Mouse (Mus musculus): Measurements from ENCODE around the gene Tmem150c. TPM values are rescaled to one million over a fixed set of nuclear protein-coding genes. Genes with fewer than 3 reads are reported as not detected.

Tmem150c gene
- polyA plus RNA-seq, 1 experiment from 2014 or later: 1.4 TPM

DNA sequence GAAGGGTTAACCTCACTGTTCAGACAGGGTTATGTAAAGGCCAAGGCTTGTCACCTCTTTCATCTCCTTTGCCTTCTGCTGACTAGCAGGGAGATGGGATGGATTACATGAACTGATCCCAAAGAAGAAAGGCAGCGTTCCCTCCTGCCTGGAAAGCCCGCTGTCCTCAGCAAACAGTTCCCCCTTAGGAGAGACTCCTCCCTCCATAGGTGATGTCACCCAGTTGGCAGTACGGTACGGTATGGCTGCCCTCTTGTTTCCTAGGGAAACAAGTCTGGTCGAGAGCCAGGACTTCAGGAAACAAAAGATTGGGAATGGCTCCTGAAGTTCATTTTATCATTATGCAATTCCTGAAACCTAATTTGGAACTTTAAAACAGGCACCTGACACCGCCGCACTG lies 111.7 kb downstream of the Tmem150c start:
- H3K4me1 ChIP-seq (replicated peaks; ENCODE audit: control insufficient read depth, insufficient read depth, low read length): peaks cover 15% of the 10 kb centered on the region
- H3K4me2 ChIP-seq (ENCODE audit: low read length): no peak overlapping the region
- no peak overlapping the region for H3K4me3 ChIP-seq (ENCODE audit: low read depth, low read length)
- 53% methylated on average over 7 of the region's 7 CpGs for WGBS
- no peak overlapping the region for H3K9ac ChIP-seq (ENCODE audit: low read length)
- H3K27me3 ChIP-seq (replicated peaks; ENCODE audit: control insufficient read depth, insufficient read depth, low read length): no peaks in the 10 kb centered on the region
- H3K27ac ChIP-seq (ENCODE audit: low read depth): no peak overlapping the region
- 0 out of 2 replicates have a peak, but pooled peaks cover 2% of the 10 kb centered on the region for H3K9me3 ChIP-seq (ENCODE audit: control insufficient read depth, low read length)
- DNase-seq (ENCODE audit: low spot score) (no peak), ATAC-seq (replicated peaks; ENCODE audit: low FRiP score, low TSS enrichment, low read depth) (no peak)
- H3K36me3 ChIP-seq (ENCODE audit: control insufficient read depth, insufficient read depth, low read length): peaks cover 9% of the 10 kb centered on the region; the same call in 1 of the 2 replicates

DNA sequence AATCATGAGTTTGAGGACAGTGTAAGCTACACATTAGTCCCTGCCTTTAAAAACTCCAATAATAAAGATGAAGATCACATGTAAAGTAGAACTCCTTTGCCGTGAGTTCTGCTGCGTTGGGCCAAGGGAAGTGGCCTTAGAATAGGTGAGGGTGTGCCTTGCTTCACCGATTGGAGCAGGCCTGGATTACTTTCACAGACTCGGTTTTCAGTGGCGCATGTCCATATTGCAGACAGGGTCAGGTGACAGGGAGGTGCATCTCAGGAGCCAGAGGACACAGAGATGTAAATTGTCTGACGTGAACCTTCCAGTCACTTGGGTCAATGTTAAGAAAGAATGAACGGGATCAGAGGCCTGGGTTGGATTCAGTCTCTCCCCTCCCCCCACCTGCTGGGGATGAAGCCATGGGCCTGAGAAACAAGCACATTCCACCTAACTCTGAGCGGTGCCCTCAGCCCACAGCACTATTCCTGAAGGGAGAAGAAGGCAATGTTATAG lies 112.4 kb downstream of the Tmem150c start:
- ATAC-seq (replicated peaks; ENCODE audit: low FRiP score, low TSS enrichment, low read depth) (no peak), DNase-seq (ENCODE audit: low spot score) (no peak)
- Histone ChIP-seq H3K4me2 (ENCODE audit: low read length) (no peak overlapping the region), H3K9ac (ENCODE audit: low read length) (no peak overlapping the region), H3K9me3 (ENCODE audit: control insufficient read depth, low read length) (0 out of 2 replicates have a peak, but pooled peaks cover 2% of the 10 kb centered on the region), H3K27me3 (replicated peaks; ENCODE audit: control insufficient read depth, insufficient read depth, low read length) (no peaks in the 10 kb centered on the region), H3K27ac (ENCODE audit: low read depth) (no peak overlapping the region), H3K4me3 (ENCODE audit: low read depth, low read length) (no peak overlapping the region), H3K4me1 (replicated peaks; ENCODE audit: control insufficient read depth, insufficient read depth, low read length) (peaks cover 15% of the 10 kb centered on the region), H3K36me3 (ENCODE audit: control insufficient read depth, insufficient read depth, low read length) (peaks cover 3% of the 10 kb centered on the region; the same call in 1 of the 2 replicates)
- WGBS: 54% methylated on average over 8 of the region's 8 CpGs

DNA sequence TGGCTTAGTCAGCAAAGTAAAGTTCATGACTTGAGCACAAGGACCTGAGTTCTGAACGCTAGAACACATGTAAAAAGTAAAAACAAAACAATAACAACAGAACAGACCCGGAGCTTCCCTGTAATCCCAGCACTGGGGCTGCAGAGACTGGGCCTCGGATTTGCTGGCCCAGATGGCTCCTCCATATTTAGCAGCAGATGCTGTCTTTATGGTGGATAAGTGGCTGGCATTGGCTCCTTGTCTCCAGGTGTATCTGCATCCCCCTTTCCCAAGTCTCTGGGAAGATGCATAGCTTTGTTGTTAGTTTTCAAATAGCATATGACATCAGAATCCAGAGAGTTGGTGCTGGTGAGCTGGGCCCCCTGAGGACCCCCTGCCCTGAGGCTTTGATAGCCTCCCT lies 113.5 kb downstream of the Tmem150c start:
- 85% methylated on average over 3 of the region's 3 CpGs for WGBS
- Histone ChIP-seq H3K4me2 (ENCODE audit: low read length) (no peak overlapping the region), H3K27ac (ENCODE audit: low read depth) (no peak overlapping the region), H3K27me3 (replicated peaks; ENCODE audit: control insufficient read depth, insufficient read depth, low read length) (no peaks in the 10 kb centered on the region), H3K9me3 (ENCODE audit: control insufficient read depth, low read length) (no peaks in the 10 kb centered on the region), H3K36me3 (ENCODE audit: control insufficient read depth, insufficient read depth, low read length) (0 out of 2 replicates have a peak, but pooled peaks cover 3% of the 10 kb centered on the region), H3K4me1 (replicated peaks; ENCODE audit: control insufficient read depth, insufficient read depth, low read length) (peaks cover 18% of the 10 kb centered on the region), H3K9ac (ENCODE audit: low read length) (no peak overlapping the region), H3K4me3 (ENCODE audit: low read depth, low read length) (no peak overlapping the region)
- ATAC-seq (replicated peaks; ENCODE audit: low FRiP score, low TSS enrichment, low read depth): no peak
- DNase-seq (ENCODE audit: low spot score): no peak

DNA sequence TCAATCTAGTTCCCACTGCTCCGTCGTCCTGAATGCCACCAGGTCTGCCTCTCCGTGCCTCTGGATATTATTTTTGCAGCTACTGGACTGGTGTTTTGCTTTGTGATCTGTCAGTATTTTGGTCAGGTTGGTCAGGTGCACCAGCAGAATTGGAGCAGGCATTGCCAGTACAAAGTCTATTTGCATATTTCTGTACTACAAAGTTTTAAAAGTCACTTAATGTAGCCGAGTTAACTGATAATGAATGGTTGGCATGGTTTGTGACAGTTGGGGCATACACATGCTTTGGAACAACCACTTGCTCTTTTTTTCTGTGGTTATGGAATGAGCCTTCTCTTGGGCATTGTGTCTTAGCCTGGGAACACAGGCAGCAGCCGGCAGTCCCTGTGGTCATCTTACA lies 115.0 kb downstream of the Tmem150c start:
- 79% methylated on average over 5 of the region's 5 CpGs for WGBS
- H3K4me3 ChIP-seq (ENCODE audit: low read depth, low read length): no peak overlapping the region
- no peak overlapping the region for H3K4me2 ChIP-seq (ENCODE audit: low read length)
- H3K4me1 ChIP-seq (replicated peaks; ENCODE audit: control insufficient read depth, insufficient read depth, low read length): peaks cover 25% of the 10 kb centered on the region
- no peak overlapping the region for H3K27ac ChIP-seq (ENCODE audit: low read depth)
- 0 out of 2 replicates have a peak, but pooled peaks cover 3% of the 10 kb centered on the region for H3K36me3 ChIP-seq (ENCODE audit: control insufficient read depth, insufficient read depth, low read length)
- no peaks in the 10 kb centered on the region for H3K9me3 ChIP-seq (ENCODE audit: control insufficient read depth, low read length)
- ATAC-seq (replicated peaks; ENCODE audit: low FRiP score, low TSS enrichment, low read depth) (no peak), DNase-seq (ENCODE audit: low spot score) (no peak)
- H3K9ac ChIP-seq (ENCODE audit: low read length): no peak overlapping the region
- H3K27me3 ChIP-seq (replicated peaks; ENCODE audit: control insufficient read depth, insufficient read depth, low read length): no peaks in the 10 kb centered on the region

DNA sequence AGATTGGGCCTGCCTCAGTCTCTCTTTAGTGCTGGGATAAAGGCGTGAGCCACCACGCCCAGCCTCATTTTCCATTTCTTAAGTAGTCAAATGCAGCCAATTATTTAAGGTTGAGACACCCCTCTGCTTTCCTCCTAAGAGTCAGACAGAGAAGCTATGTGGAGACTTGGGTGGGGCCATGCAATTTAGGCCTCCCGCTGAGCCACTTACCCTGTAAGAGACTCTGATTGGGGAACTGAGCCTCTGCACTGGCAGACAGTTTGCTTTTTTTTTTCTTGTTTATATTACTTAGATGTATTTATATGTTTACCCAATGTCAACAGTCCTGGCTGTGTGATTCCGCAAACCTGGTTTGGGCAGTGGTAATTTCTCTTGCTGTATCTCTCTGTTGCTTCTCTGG lies 115.6 kb downstream of the Tmem150c start:
- no peak overlapping the region for H3K4me2 ChIP-seq (ENCODE audit: low read length)
- DNase-seq (ENCODE audit: low spot score) (no peak), ATAC-seq (replicated peaks; ENCODE audit: low FRiP score, low TSS enrichment, low read depth) (no peak)
- WGBS: 70% methylated on average over 4 of the region's 4 CpGs
- peaks cover 25% of the 10 kb centered on the region for H3K4me1 ChIP-seq (replicated peaks; ENCODE audit: control insufficient read depth, insufficient read depth, low read length)
- H3K36me3 ChIP-seq (ENCODE audit: control insufficient read depth, insufficient read depth, low read length): 0 out of 2 replicates have a peak, but pooled peaks cover 3% of the 10 kb centered on the region
- no peaks in the 10 kb centered on the region for H3K9me3 ChIP-seq (ENCODE audit: control insufficient read depth, low read length)
- no peak overlapping the region for H3K4me3 ChIP-seq (ENCODE audit: low read depth, low read length)
- H3K27me3 ChIP-seq (replicated peaks; ENCODE audit: control insufficient read depth, insufficient read depth, low read length): no peaks in the 10 kb centered on the region
- no peak overlapping the region for H3K9ac ChIP-seq (ENCODE audit: low read length)
- H3K27ac ChIP-seq (ENCODE audit: low read depth): no peak overlapping the region

DNA sequence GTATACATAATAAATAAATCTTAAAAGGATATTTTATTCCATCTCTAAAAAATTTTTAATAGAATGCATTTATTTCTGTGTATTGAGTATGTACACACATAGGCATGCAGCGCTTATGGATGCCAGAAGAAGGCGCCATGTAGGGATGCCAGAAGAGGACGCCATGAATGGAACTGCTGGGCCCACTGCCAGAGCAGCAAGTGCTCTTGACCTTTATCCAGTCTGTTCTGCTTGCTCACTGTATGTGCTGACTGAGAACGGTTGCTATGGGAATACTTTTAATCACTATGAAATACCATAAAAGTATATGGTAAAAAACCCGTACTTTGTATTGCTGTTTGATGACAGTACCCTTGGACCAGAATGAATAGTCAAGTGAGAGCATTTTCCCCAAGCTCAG lies 116.2 kb downstream of the Tmem150c start:
- H3K27ac ChIP-seq (ENCODE audit: low read depth): no peak overlapping the region
- H3K4me3 ChIP-seq (ENCODE audit: low read depth, low read length): no peak overlapping the region
- DNase-seq (ENCODE audit: low spot score) (no peak), ATAC-seq (replicated peaks; ENCODE audit: low FRiP score, low TSS enrichment, low read depth) (no peak)
- no peaks in the 10 kb centered on the region for H3K27me3 ChIP-seq (replicated peaks; ENCODE audit: control insufficient read depth, insufficient read depth, low read length)
- peaks cover 25% of the 10 kb centered on the region for H3K4me1 ChIP-seq (replicated peaks; ENCODE audit: control insufficient read depth, insufficient read depth, low read length)
- H3K36me3 ChIP-seq (ENCODE audit: control insufficient read depth, insufficient read depth, low read length): 0 out of 2 replicates have a peak, but pooled peaks cover 3% of the 10 kb centered on the region
- H3K9me3 ChIP-seq (ENCODE audit: control insufficient read depth, low read length): no peaks in the 10 kb centered on the region
- no peak overlapping the region for H3K9ac ChIP-seq (ENCODE audit: low read length)
- no peak overlapping the region for H3K4me2 ChIP-seq (ENCODE audit: low read length)
- 77% methylated on average over 5 of the region's 5 CpGs for WGBS

DNA sequence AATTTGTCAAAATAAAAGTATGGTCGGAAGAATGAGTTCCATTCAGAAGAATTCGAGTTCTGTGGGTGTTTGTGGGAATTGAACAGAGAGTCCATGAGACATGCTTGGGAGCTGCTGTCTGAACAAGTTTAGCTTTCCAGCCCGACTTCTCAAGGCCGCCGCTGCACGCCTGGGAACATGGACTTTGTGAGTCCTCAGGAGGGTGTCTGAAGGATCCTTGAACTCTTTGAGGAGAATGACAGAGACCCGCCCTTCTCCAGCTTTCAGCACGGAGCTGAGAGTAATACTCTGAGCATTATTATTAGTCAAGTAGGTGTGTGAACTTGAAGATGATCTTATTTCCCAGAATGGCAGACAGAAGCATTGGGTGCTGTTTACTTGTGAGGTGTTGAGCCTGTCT lies 117.1 kb downstream of the Tmem150c start:
- Histone ChIP-seq H3K27ac (ENCODE audit: low read depth) (no peak overlapping the region), H3K9me3 (ENCODE audit: control insufficient read depth, low read length) (no peaks in the 10 kb centered on the region), H3K27me3 (replicated peaks; ENCODE audit: control insufficient read depth, insufficient read depth, low read length) (no peaks in the 10 kb centered on the region), H3K4me2 (ENCODE audit: low read length) (no peak overlapping the region), H3K4me3 (ENCODE audit: low read depth, low read length) (no peak overlapping the region), H3K9ac (ENCODE audit: low read length) (no peak overlapping the region), H3K4me1 (replicated peaks; ENCODE audit: control insufficient read depth, insufficient read depth, low read length) (peaks cover 23% of the 10 kb centered on the region), H3K36me3 (ENCODE audit: control insufficient read depth, insufficient read depth, low read length) (peaks cover 5% of the 10 kb centered on the region; the same call in 1 of the 2 replicates)
- ATAC-seq (replicated peaks; ENCODE audit: low FRiP score, low TSS enrichment, low read depth) (no peak), DNase-seq (ENCODE audit: low spot score) (no peak)
- WGBS: 85% methylated on average over 8 of the region's 8 CpGs

DNA sequence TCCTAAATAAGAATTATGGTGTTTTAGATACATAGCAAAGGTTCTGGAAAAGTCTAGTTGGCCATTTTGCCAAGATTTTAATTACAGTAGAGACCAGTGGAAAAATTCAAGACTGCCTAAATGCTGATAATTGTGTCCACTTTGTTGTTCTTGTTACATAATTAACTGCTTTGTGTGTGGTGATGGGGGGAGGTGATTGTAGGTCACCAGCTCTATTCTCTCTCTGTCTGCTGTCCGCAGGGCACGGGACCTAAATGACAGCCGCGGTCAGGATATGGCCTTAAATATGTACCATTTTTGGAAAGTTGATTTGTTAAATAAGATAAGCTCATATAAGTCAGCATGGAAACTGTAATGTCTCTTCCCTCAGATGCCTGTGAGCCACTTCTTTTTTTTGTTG lies 118.3 kb downstream of the Tmem150c start:
- Histone ChIP-seq H3K9me3 (ENCODE audit: control insufficient read depth, low read length) (no peaks in the 10 kb centered on the region), H3K4me1 (replicated peaks; ENCODE audit: control insufficient read depth, insufficient read depth, low read length) (peaks cover 29% of the 10 kb centered on the region), H3K4me2 (ENCODE audit: low read length) (peak overlapping the region; percentile 79), H3K4me3 (ENCODE audit: low read depth, low read length) (no peak overlapping the region), H3K9ac (ENCODE audit: low read length) (no peak overlapping the region), H3K27me3 (replicated peaks; ENCODE audit: control insufficient read depth, insufficient read depth, low read length) (no peaks in the 10 kb centered on the region), H3K36me3 (ENCODE audit: control insufficient read depth, insufficient read depth, low read length) (peaks cover 17% of the 10 kb centered on the region), H3K27ac (ENCODE audit: low read depth) (no peak overlapping the region)
- ATAC-seq (replicated peaks; ENCODE audit: low FRiP score, low TSS enrichment, low read depth) (no peak), DNase-seq (ENCODE audit: low spot score) (no peak)
- WGBS: 84% methylated on average over 4 of the region's 4 CpGs

DNA sequence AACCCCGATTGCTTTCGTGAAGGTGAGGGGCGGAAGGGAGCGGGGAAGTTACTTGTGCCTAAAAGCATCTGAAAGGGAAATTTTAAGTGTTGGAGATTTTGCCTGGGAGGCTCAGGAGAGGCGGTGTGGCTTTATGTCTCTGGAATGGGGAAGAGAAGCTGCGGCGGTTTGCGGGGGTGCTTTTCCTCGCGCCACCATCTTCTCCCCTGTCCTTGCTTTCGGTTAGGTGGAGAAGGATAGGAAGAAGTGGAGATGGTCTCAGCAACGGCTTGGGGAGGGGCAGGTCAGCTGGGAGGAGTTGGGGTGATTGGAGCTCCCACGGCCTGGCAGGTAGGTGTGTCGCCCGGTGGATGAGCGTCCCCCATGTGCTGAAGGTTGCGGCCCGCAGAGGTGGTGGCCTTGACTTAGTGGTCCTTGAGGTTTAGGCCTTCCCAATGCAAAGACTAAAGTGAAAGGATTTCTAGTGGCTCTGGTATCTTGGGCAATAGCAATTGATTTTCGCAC lies 119.3 kb downstream of the Tmem150c start:
- ATAC-seq (replicated peaks; ENCODE audit: low FRiP score, low TSS enrichment, low read depth): 0 out of 2 replicates have a peak, but pooled peaks have one; percentile 1
- Histone ChIP-seq H3K36me3 (ENCODE audit: control insufficient read depth, insufficient read depth, low read length) (peaks cover 26% of the 10 kb centered on the region), H3K9me3 (ENCODE audit: control insufficient read depth, low read length) (no peaks in the 10 kb centered on the region), H3K4me1 (replicated peaks; ENCODE audit: control insufficient read depth, insufficient read depth, low read length) (peaks cover 34% of the 10 kb centered on the region), H3K4me3 (ENCODE audit: low read depth, low read length) (peak overlapping the region; percentile 99), H3K27ac (ENCODE audit: low read depth) (peak overlapping the region; percentile 96), H3K27me3 (replicated peaks; ENCODE audit: control insufficient read depth, insufficient read depth, low read length) (no peaks in the 10 kb centered on the region), H3K9ac (ENCODE audit: low read length) (peak overlapping the region; percentile 99), H3K4me2 (ENCODE audit: low read length) (peak overlapping the region; percentile 79)
- DNase-seq (ENCODE audit: low spot score): no peak
- WGBS: under 1% methylated on average over 19 of the region's 19 CpGs
